Mouse (Mus musculus): ENCODE measurements around the gene Mreg. TPM values are rescaled to one million over a fixed set of nuclear protein-coding genes. Genes with fewer than 3 reads are reported as not detected.

The Mreg gene
- polyA plus RNA-seq, 1 experiment from 2014 or later, result 7.1 TPM

Other genes starting within 250 kb of the Mreg start
- gene Pecr, start 72.0 kb upstream of the Mreg start, polyA plus RNA-seq (2014; fragmentation: Nextera tagmentation; extraction: Ambion mirVana), result 40.2 and 43.2 TPM in 2 replicates
- 0.77 and 0.90 TPM in 2 replicates for gene Tmem169, start 72.1 kb upstream of the Mreg start, polyA plus RNA-seq (2014; fragmentation: Nextera tagmentation; extraction: Ambion mirVana)
- 43.5 and 47.3 TPM in 2 replicates for gene Xrcc5, start 95.1 kb upstream of the Mreg start, polyA plus RNA-seq (2014; fragmentation: Nextera tagmentation; extraction: Ambion mirVana)